Mouse (Mus musculus) megakaryocyte, adult 5-6 weeks (primary cell): ENCODE results near the gene Tiam2. TPM values are rescaled to one million over a fixed set of nuclear protein-coding genes. Genes with fewer than 3 reads are reported as not detected.

Source experiments
- ATAC-seq: 2 replicates; pipeline ENCODE4 v1.8.0; 2016; ENCODE audit warnings: mild to moderate bottlenecking, inconsistent platforms; ENCODE audit not compliant: poor library complexity, severe bottlenecking
- total RNA-seq, 2 experiments: library from RNA; stranded (forward) in 1 of 2; stranded (reverse) in 1 of 2; fragments of 153-499, 151-499 nt in 1 of 2; fragments of 221-1000, 200-1000 nt in 1 of 2; gene quantifications; 2 replicates each; pipeline versions ENCODE4 v1.2.3 to v1.2.4; 2015 to 2017

Gene Tiam2
- total RNA-seq, 2 experiments from 2014 or later, result 23.7 to 42.3 TPM

DNA sequence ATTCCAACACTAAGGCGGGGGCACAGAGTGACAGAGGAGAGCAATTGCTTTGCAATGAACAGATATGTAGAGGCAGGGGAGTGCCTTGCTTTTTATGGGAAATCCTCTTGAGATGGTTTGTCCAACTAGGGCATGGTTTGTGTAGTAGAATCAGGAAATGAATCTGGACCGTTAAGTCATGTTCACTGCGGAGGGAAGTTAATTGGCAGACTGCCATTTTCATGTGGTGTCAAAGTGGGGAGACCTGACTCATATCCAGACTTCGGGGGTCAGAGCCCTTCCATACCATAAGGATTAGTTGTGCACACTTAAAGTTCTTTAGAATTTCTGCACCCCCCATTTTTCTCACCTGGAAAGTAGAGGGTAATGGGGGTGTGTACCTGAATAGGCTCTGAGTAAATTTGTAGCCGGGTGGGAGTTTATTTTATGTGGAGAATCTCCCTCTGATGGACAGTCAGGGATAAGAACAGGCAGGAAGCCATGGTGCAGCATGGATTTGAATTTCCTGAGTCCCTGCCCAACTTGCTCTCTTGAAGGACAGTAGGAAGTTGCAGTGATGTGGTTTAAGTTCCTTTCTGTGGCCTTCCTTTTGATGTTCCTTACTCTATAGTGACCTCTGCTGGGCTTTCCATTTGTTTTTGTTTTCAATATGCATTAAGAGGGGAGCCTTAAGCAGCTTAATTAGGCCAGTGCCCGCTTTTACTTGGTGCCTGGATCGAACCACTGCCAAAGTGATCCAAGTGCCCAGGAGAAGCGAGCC is 120.0 kb downstream of the Tiam2 start:
- peak; percentile 60 for ATAC-seq

DNA sequence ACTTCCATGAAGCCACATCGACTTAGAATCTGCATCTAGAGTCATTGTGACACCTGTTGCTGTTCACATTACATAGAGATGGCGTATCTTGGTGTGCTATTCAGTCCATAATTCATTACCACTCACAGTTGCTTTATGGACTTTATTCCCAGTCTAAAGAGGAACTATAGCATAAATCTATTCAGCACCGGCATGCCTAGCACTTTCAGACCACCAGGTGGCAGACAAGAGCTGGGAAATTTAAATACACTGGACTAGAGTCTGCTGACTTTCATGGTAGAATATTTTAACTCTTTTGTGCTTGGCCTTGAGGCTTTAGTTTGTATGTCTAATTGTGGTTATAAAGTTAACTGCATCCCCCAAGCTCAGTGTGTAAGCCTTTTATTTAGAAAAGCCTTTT is 122.4 kb downstream of the Tiam2 start:
- ATAC-seq, result peak; percentile 31

- ATAC-seq, result peak; percentile 67
Measured at GRCm38 (mm10) chr17:3451077-3451476, 124.7 kb downstream of the Tiam2 start.

DNA sequence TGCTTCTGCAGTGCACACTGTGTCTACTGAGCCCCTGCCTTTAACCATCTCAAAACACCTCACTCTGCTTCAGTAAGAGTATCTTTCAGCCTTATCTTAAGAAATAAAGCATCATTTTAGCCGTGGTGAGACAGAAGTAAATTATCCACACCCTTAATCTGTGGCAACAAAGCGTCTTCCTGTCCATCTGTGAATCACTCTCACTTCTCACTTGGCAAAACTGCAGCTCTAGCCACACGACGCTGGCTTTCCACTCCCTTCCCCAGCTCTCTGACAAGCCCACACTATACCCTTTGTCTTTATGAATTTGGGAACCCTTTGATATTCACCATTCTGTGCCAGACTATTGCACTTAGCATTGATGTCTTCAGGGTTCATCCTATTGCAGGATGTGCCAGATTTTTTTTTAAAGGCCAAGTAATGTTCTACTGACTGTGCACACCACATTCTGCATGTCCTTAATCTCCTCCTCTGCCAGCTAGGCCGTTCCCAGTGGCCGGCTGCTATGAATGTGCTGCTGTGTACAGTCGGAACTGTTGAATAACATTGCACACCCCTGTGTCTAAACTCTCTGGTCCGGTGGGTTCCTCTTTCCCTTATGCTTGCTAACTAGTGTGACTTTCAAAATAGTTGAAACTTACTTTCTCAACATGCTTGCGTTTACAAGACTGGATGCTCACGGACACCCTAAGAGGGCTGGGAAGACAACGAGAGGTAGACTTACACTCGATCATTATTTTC is 126.4 kb downstream of the Tiam2 start:
- peak; percentile 58 for ATAC-seq

- peak; percentile 43 for ATAC-seq
Measured at GRCm38 (mm10) chr17:3453946-3454345, 127.6 kb downstream of the Tiam2 start.

DNA sequence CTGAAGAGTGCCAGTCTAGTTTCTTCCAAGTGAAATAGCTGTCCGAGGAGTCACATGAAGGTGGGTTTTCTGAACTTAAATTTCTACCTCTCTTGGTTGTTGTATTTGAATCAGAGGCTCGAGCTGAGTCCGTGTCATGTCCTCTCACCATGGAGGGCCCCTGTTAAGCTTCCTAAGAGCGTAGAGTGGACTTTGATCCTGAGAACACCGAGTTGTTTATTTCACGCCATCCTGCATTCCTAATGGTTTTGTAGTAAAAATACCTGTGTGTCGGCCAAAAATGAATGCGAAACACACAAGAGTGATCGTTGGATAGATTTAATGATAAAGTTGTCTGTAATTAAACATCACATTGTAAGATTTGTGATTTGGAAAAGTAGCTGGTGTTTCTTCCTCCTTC is 128.5 kb downstream of the Tiam2 start:
- ATAC-seq, result no peak

GRCm38 (mm10) chr17:3457914-3458681 is 131.7 kb downstream of the Tiam2 start:
- no peak for ATAC-seq

DNA sequence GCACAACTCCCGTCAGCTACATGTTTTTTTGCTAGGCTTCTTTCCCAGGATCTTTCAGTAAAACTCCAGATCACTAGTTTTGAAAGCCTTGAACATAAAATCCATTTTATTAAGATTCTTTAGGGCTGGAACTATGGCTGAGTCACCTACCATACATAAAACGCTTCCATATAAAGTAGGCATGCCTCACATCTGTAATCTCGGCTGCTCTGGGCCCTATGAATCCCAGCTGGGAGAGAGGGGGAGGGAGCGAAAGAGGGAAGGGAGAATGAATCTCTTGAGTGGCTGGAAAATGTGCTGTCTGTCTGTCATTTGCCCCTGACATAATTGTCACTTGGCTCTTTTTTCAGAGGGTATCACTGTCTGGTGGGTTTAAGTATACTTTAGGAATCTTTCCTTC is 139.5 kb downstream of the Tiam2 start:
- no peak for ATAC-seq

GRCm38 (mm10) chr17:3466681-3467080 is 140.3 kb downstream of the Tiam2 start:
- ATAC-seq, result no peak

DNA sequence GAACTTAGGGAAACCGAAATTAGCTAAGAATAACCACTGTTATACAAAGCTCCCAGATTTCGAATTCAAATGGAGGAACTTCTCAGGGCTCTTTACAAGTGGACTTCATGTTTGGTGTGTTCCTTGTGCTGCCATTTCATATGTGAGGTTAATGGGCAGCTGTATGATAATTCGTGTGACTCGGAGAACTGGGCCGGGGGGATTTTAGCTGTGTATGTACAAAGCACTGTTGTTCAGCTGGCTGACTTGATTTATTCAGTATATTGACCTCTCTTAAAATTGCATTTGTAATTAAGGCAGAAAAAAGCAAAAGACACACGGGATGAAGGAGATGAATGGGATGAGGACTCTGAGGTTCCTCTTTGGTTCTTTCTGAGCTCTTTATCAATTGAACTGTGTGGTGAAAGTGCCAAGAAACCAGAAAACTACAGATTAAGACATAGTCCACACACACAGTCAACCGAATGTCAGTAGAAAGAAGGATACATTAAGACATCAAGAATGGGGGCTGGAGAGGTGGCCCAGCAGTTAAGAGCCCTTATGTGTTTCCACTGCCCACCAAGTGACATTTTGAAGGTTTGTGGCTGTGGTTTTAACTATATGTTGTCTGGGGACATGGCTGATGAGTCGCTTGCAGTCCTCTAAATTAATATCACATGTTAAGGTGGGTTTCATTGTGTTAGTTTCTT is 141.4 kb downstream of the Tiam2 start:
- ATAC-seq, result no peak

DNA sequence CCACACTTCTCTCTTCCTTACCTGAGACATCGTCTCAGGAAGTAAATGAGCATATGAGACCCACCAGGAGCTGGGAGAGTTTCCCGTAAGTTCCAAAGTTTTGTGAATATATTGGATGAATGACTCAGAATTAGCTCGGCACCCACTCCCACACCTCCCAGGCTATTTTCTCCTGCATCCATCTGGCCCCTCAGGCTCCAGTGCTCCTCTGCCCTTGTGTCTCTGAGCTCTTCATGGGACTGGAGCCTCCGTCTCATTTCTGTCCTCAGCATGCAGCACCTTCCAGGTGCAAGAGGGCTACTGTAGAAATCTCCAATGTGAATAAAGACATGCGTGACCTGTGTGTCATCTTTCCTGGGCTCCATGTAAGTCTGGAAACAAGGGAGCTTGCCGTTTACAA is 145.6 kb downstream of the Tiam2 start:
- no peak for ATAC-seq

DNA sequence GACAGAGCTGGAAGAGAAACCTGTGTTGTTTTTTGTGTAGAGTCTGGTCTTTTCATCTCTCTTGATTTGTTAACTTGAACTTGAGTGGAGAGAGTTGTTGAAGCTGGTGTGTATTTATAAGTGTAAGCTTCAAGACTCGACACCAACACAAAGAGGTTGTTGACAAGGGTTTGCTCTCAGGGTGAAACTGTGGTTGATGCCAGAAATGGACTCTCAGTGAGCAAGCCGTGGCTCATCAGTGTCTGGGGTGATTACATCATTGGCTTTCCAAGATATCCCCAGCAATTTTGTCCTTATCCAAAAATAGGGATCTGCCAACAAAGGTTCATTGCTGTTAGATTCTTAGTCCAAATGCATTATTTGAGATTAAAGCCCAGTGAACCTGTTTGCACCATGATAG is 150.2 kb downstream of the Tiam2 start:
- no peak for ATAC-seq

- no peak for ATAC-seq
Measured at GRCm38 (mm10) chr17:3481576-3482575, 155.5 kb downstream of the Tiam2 start.

GRCm38 (mm10) chr17:3483091-3483490 is 156.7 kb downstream of the Tiam2 start:
- ATAC-seq, result no peak

DNA sequence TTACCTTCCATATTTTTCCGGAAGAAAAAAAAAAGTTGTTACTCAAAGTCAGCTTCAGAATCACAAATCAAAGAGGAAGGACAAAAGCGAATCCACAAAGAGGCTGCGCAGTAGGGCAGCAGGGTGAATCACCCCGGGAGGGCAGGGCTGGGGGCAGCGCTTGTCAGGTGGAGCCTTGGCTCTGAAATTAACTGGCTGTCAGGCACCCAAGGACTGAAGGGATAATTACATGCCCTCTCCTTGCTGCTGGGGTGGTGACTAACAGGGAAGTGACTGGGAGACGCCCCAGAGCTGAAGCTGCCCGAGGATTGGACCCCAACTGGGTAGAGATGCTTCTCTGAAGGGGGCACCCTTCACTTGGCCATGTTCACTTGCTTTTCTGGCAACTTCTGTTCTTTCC is 159.5 kb downstream of the Tiam2 start:
- no peak for ATAC-seq

DNA sequence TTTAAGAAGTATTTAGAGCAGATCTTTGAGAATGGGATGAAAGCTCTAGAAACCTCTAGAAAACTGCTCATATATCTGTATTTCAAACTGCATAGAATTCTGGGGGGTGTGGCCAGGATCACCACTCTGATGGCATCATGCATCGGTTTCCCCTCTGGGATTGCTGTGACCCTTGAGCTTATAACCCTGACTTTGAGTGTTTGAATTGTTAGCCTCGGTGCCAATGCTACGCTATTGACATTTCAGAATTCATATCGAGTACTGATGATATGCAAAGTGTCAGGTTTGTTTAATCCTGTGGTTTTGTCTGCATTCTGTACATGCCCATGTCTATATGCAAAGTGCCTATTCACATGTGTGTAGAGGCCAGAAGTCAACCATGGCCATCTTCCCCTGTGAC is 160.8 kb downstream of the Tiam2 start:
- ATAC-seq, result no peak

DNA sequence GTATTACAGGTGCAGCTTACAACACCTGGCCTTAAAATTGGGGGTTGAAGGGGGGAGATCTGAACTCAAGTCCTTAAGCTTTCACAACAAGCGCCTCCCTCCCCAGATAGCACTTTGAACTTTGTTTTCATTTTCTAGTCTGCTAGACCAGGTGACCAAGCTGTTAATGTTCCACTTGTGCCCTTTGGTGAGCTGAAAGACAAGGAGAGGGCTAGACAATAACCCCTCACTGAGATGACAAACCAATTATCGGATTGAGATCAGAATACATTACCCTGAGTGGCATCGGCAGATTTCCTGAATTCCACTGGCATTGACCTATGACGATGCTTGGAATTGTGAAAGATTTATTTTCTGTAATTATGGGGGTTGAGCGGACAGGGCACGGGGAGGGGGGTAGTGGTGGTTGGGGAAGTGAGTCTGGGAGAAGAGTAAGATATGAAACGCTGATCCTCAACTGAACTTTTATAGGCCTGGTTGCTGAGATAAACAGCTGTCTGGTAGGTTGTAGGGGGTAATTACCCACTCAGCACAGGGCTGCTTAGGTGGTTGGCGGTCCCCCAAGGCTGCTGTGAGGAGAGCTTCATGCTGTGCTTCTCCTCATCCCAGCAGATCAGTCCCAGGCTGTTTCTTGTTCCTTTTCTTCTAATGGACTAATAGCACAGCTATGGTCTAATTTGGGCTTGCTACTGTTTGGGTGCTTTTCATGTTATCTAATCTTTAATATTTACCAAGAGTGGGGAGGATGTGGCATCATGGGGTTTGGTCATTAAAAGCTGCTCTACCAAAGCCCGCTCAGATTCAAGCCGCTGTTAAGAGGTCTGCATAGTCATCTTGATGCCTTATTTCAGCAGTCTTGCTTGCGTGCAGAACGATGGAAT is 161.6 kb downstream of the Tiam2 start:
- peak; percentile 15; the same call in 1 of the 2 replicates for ATAC-seq

GRCm38 (mm10) chr17:3490216-3490895 is 164.0 kb downstream of the Tiam2 start:
- ATAC-seq, result peak; percentile 77
